36 mouse cellular contexts compared by ENCODE assay signal in genomic region chr1:23102881-23103280, GRCm38 (mm10). TPM values are rescaled to one million over a fixed set of nuclear protein-coding genes. Genes with fewer than 3 reads are reported as not detected.
"Had no signal": no experiment of that assay in that cellular context is flagged by ENCODE, and none has a peak within 500 bp of the region (broad histone marks: within the 10 kb centered on the region; RNA-seq: fewer than 3 reads in every experiment).

No protein-coding gene starts in this region.

- H3K4me1 ChIP-seq: heart, embryonic 13.5 days; heart, embryonic 15.5 days; hindbrain, embryonic 10.5 days; hindbrain, embryonic 12.5 days; intestine, embryonic 15.5 days; limb, embryonic 10.5 days; limb, embryonic 12.5 days; liver, embryonic 13.5 days had no signal

- DNase-seq: gastrocnemius, postnatal 14 days; gastrocnemius, postnatal 36 days; heart, adult 11 months; heart, adult 2 months; heart, postnatal 14 days; heart, postnatal 4 days; kidney, adult 18-20 months; kidney, adult 8-10 months; kidney, postnatal 10 days; kidney, postnatal 25 days; kidney, postnatal 4 days; liver; liver, embryonic 13.5 days had no signal

- H3K4me3 ChIP-seq: heart, adult 2 months; heart, embryonic 13.5 days; heart, embryonic 15.5 days; hindbrain, embryonic 10.5 days; hindbrain, embryonic 12.5 days; intestine, embryonic 15.5 days; left cerebral cortex, adult 2 months; limb, embryonic 10.5 days; limb, embryonic 12.5 days; liver, embryonic 13.5 days had no signal

- H3K27ac ChIP-seq: heart, adult 2 months; heart, embryonic 13.5 days; heart, embryonic 15.5 days; hindbrain, embryonic 10.5 days; hindbrain, embryonic 12.5 days; hindbrain, embryonic 14.5 days; intestine, embryonic 15.5 days; left cerebral cortex, adult 2 months; limb, embryonic 10.5 days; limb, embryonic 12.5 days; liver, embryonic 13.5 days had no signal

RNA-seq across cellular contexts. Expression of gene 4933415F23Rik, which starts 0.8 kb away (rescaled TPM):
- total RNA-seq: heart, adult 2 months; heart, postnatal 14 days; heart, postnatal 4 days; layer of hippocampus, postnatal 10 days; layer of hippocampus, postnatal 25 days; left cerebral cortex, adult 2 months; left cerebral cortex, postnatal 14 days; left cerebral cortex, postnatal 36 days had no signal
- polyA plus RNA-seq: frontal cortex, adult 2 months; heart, embryonic 11.5 days; heart, embryonic 13.5 days; heart, embryonic 15.5 days; heart, postnatal 0 days; hindbrain, embryonic 10.5 days; hindbrain, embryonic 12.5 days; hindbrain, embryonic 14.5 days; hindbrain, embryonic 16.5 days; inflammation-experienced regulatory T-cells, adult 6 months; intestine, embryonic 15.5 days; intestine, postnatal 0 days; kidney, embryonic 14.5 days; kidney, embryonic 16.5 days; limb, embryonic 10.5 days; limb, embryonic 12.5 days; limb, embryonic 14.5 days; liver, embryonic 11.5 days; liver, embryonic 13.5 days had no signal
